Mouse (Mus musculus): Measurements from ENCODE around the gene Cul4a.

Gene Cul4a

GRCm38 (mm10) chr8:13180408-13180807 lies 75.0 kb downstream of the Cul4a start:
- no peak for DNase-seq (ENCODE audit: low spot score)

- no peak for DNase-seq (ENCODE audit: low spot score)
These were observed 75.7 kb downstream of the Cul4a start for GRCm38 (mm10) chr8:13180911-13181690.

GRCm38 (mm10) chr8:13181691-13181976 lies 76.2 kb downstream of the Cul4a start:
- no peak for DNase-seq (ENCODE audit: low spot score)

- DNase-seq (ENCODE audit: low spot score), result no peak
These were observed 81.4 kb downstream of the Cul4a start for GRCm38 (mm10) chr8:13186819-13187218.

- DNase-seq (ENCODE audit: low spot score), result no peak
These were observed 81.8 kb downstream of the Cul4a start for GRCm38 (mm10) chr8:13187229-13187628.

GRCm38 (mm10) chr8:13187638-13188037 lies 82.2 kb downstream of the Cul4a start:
- DNase-seq (ENCODE audit: low spot score), result no peak

- no peak for DNase-seq (ENCODE audit: low spot score)
These were observed 82.7 kb downstream of the Cul4a start for GRCm38 (mm10) chr8:13188052-13188555.

GRCm38 (mm10) chr8:13188857-13189256 lies 83.4 kb downstream of the Cul4a start:
- no peak for DNase-seq (ENCODE audit: low spot score)

GRCm38 (mm10) chr8:13190235-13190634 lies 84.8 kb downstream of the Cul4a start:
- no peak for DNase-seq (ENCODE audit: low spot score)

- DNase-seq (ENCODE audit: low spot score), result no peak
These were observed 89.4 kb downstream of the Cul4a start for GRCm38 (mm10) chr8:13194818-13195217.

- peak; percentile 43 for DNase-seq (ENCODE audit: low spot score)
These were observed 92.1 kb downstream of the Cul4a start for GRCm38 (mm10) chr8:13197493-13197892.
